Mouse (Mus musculus) MN1 (cell line): ENCODE results near the gene Hist1h2ac.

Experiments used
- DNase-seq: peaks from one replicate; pipeline ENCODE4 v3.0.0-alpha.2; 2016; ENCODE audit warnings: low spot score

Hist1h2ac gene

DNA sequence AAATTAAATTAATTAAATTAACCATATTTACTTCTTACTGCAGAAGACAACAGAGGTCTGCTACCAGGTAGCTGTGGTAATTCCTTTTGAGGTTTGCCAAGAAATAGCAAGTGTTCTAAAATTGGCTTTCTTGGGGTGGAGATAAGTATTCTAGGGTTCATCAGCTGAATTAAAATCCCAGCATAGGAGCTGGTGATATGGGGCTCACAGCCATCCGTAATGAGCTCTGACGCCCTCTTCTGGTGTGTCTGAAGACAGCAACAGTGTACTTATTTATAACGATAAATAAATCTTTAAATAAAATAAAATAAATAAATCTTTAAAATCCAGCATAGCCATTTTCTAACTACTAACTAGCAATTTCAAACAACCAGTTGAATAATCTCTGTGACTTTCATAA is 16.0 kb upstream of the Hist1h2ac start:
- DNase-seq: no peak

DNA sequence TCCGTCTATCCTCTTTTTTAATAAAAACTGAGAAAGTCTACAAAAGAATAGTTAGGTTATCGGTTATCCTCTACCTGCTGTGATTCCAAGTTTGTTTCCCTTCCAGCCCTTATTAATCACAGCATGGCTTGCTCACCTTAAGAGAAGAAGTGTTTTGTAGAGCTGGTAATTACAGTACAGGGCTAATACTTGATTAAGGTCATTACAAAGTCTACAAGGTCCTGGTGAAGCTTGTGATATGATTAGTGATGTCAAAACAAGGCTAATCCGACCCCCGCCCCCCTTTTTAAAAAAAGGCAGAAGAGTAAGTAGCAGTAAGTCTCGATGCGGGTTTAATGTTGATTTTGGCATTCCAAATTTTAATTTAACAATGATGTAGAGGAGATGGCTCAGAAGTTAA is 15.2 kb upstream of the Hist1h2ac start:
- DNase-seq: no peak

DNA sequence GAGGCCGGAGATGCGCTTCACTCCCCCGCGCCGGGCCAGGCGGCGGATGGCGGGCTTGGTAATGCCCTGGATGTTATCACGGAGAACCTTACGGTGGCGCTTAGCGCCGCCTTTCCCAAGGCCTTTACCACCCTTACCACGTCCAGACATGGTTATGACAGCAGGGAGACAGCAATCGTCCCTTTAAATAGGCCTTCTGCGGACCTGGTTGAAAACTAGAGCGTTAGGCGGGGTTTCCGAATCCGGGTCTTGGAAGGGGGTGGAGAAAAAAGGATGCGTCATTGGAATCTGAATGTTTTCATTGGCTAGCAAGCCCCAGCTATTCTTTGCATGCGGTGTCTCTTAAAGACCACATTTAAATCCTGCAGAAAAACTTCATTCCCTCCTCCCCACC is 14.5 kb upstream of the Hist1h2ac start, which contains the start of gene Hist1h4c:
TSS of gene Hist1h4c (minus strand) at position 155 of the 394 bp plus-strand sequence.
- DNase-seq: peak; percentile 97

DNA sequence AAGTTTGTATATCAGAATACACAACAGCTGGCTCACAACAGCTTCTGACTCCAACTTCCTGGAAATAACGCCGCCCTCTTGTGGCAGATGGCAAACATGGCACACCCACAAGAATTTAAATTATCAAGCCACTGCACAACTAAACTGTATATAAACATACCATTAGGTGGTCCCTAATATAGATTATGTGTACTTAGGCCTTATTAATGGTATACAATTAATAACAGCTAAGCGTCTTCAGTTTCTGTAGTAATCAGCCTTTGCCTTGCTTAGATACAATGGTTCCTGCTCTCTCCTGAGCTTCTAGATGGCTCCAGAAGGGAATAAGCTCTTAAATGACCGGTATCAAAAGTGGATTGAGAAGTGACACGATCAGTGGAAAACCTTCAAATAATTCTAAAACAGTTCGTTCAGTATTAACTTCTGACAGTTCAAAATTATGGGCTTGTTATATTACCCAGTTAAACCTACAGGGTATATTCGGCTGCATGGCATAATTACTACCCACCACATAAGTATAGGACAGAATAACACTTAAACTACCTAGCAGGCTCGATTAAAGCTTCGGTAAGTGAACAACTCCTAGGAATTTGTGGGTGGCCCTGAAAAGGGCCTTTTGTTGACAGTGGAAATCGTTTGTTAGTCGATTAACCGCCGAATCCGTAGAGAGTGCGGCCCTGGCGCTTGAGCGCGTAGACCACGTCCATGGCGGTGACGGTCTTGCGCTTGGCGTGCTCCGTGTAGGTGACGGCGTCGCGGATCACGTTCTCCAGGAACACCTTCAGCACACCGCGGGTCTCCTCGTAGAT is 13.9 kb upstream of the Hist1h2ac start:
- peak; percentile 76 for DNase-seq

DNA sequence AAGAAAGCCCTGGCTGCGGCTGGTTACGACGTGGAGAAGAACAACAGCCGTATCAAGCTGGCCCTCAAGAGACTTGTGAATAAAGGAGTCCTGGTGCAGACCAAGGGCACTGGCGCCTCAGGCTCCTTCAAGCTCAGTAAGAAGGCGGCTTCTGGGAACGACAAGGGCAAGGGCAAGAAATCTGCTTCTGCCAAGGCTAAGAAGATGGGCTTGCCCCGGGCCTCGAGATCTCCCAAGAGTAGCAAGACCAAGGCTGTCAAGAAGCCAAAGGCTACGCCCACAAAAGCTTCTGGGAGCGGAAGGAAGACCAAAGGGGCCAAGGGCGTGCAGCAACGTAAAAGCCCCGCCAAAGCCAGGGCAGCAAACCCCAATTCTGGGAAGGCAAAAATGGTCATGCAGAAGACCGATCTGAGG is 12.3 kb upstream of the Hist1h2ac start:
- DNase-seq: no peak

DNA sequence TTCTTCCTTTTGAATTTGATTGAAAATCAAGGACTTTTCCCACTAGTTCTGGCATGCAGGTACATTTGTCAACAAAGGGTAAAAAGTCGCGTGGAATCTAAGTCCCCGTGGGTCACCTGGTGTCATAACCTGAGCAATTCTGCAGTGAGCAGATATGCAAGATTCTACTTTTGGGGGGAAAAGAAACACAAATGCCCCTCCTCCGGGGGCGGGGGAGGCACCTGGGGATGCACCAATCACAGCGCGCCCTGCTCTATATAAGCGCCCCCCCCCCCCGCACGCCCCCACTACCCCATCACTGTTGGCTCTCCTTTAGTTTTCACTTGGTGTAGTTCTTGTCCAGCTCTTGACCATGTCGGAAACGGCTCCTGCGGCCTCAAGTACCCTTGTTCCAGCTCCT is 11.8 kb upstream of the Hist1h2ac start, which contains the start of gene Hist1h1t:
TSS of gene Hist1h1t (plus strand) at position 301 of the 400 bp plus-strand sequence.
- DNase-seq: no peak

DNA sequence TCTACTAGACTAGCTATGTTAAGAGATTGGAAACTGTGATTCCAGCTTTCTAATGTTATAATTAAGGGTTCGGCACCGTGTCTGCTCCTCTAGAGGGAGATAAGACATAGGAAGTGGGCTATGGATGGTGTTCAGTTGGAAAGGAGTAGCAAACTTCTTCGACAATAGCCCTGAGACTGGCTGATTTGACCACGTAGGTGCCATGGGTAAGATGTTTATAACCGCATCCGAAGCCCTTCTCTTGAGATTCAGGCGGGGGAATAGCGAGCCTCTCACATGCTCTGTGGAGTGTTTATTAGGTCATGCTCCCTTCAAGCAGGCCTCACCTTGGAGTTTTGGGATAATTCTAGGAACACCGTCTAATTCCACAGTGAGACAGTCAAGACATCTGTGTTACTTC is 11.2 kb upstream of the Hist1h2ac start:
- no peak for DNase-seq

DNA sequence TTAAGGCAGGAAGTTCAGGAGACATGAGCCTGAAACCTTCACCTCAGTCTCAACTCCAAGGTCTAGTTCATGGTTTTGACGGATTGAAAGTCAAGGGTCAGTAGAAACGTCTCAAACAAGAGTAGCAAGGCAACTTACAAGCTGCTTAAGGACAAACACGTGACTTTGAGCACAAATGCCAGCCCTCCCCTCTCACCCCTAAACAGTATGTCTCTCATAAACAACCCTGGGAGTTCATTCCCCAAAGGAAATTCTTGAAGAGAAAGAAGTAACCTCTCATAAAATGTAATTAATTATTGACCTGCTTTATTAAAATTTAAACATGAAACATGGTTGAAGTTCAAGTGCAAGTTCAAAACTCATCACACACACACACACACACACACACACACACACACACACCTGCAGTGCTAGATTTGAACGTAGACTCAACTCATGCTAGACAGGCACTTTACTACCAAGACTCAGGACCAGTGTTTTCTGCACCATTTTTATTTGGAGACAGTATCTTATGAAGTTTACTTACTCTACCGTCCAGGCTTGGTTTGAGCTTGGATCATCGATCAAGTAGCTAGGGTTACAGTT is 10.2 kb upstream of the Hist1h2ac start:
- no peak for DNase-seq

DNA sequence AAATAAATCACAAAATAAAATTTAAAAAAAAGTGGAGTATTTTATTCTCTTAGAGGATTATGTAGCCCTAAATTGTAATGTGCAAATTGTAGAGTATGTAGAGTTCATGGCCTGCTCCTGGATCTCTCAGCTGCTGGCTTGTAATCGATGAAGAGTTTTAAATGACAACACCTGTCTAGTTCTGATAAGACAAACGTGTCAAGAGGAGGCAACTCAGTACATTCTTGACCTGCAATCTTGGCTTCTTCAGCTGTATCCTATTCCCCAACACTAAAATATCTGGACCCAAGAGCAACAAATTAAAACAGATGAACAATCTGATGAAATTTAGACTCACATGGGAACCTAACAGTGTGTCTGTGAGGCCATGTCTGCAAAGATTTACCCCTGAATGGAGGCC is 5.7 kb upstream of the Hist1h2ac start:
- DNase-seq: no peak

DNA sequence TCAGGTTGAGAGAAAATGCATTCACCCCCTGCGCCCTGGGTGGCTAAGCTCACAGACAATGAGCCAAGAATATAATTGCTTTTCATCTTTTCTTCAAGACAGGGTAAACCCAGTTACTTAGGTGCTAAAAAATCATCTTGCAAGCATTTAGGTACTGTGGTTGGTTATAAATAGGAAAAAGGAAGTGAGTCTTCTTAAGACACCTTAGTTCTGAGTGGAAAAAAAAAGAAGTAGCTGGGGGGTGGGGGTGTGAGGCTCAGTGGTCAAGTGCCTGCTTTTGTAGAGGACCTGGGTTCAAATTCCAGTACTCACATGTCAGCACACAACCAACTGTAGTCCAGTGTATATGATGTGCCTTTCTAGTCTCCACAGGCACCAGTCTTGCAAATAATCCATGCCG is 5.2 kb upstream of the Hist1h2ac start:
- no peak for DNase-seq

DNA sequence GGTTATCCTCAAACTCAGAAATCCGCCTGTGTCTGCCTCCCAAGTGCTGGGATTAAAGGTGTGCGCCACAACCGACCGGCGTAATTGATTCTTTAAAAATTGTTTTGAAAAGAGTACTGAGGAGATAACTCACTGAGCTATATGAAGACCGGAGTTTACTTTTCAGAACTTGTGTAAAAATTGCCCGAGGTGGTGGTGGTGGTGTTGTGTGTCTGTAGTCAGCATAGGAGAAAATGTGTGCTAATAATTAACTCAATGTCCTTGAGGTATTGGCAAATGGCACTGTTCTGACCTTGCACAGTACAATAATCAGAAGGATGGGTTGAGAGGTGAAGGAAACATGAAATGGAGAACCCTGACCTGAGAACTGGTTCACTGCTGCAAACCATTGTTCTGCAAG is 4.2 kb upstream of the Hist1h2ac start:
- DNase-seq: no peak

DNA sequence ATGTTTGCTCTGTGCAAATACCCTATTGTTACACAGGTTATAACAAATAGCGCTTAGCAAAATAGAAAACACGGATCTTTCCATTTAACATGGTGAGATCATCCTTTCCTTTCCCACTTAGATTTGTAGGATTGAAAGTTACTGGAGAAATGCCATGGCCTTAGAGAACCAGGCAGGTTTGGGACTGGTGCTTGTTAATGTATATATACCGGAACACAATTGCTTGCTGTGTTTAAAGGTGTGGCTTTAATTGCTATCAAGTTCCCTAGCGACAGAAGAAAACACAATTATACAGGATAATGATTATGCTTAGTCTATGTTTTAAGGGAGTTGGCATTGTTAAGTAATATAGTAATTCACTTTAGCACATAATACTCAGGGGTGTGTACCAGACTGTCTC is 3.4 kb upstream of the Hist1h2ac start:
- no peak for DNase-seq

DNA sequence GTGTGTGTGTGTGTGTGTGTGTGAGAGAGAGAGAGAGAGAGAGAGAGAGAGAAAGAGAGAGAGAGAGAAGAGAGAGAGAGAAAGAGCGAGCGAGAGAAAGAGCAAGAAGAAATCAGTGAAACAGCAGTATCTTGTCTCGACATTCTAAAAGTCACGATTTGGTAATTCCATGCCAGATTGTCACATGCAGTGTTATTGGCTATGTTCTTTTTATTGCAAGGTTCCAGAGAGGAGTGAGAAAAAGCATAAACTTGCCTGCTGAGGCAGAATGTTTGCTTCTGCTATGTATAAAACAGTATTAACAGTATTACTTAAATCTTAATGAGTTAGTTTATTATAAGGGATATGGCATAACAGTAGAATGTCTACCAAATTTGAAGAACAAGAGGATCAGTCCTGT is 2.2 kb upstream of the Hist1h2ac start:
- DNase-seq: peak; percentile 27

DNA sequence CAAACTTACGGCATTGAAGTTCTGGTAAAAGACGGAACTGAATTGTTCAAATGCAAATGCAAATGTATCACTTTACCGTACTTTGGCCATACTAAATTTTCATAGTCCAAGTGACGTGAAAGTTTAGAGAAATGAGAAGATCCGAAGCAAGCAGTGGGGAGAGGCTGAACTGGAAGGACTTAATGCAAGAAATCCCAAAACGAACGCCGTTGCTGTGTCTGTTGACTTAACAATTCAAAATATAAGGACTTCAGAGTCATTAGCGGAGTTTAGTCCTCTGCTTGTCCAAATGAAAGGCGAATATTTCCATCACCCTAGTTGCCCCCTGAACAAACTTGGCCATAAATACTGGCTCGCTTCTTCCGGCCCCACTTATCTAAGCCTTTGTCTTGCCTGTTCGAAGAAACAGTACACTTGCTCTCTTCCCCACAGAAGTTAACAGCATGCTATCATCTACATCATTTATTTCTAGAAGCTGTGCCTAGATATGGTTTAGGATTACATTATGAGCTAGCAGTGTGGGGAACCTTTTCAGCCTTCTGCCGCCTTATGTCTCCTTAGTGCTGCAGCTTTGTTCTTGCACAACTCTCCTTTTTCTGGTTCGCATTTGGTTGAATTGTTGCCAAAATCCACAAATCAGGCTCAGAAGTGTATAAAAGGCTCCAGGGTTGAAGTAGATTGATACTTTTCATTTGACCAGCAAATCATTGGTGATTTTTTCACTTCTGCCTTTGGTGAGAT is 1.5 kb upstream of the Hist1h2ac start:
- peak; percentile 45 for DNase-seq

DNA sequence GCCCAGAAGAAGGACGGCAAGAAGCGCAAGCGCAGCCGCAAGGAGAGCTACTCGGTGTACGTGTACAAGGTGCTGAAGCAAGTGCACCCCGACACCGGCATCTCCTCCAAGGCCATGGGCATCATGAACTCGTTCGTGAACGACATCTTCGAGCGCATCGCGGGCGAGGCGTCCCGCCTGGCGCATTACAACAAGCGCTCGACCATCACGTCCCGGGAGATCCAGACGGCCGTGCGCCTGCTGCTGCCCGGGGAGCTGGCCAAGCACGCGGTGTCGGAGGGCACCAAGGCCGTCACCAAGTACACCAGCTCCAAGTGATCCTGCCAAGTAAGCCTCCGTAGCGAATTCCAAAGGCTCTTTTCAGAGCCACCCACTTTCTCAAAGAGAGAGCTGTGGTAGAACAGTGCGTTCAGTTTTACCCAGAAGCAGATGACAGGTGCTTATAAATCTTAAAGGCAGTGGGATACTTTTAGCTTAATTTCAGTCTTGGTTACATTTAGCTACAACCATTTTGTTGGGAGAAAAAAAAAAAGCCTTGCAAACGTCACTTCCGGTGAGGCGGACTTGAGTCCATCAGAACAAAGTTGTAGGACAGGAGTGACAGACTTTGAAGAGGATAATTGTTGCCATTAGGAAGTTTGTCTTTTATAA is 672 bp upstream of the Hist1h2ac start:
- peak; percentile 83 for DNase-seq

DNA sequence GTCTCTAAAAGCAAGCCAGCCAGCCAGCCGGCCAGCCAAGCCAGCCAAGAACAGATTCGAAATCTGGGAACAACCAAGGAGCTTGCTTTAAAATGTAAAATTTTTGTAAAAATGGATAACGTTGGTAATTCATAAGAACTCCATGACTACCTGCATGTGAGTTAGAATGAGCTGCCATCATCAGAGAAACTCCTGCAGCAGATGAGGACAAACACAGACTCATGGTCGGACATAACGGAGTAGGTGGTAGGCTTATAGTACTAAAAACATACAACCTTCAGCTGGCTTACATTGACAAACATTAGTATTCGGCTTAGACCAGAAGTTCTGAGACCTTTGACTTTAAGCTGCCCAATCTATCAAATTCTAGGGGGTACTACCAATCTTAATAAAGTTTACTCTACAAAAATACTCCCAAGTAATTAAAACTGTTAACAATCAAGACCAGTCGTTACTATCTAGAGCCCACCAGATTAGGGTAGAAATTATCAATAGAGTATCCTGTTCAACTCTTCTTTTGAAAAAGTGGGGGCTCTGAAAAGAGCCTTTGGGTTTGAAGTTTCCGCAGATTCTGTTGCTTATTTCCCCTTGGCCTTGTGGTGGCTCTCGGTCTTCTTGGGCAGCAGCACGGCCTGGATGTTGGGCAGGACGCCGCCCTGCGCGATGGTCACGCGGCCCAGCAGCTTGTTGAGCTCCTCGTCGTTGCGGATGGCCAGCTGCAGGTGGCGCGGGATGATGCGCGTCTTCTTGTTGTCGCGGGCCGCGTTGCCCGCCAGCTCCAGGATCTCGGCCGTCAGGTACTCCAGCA is 597 bp downstream of the Hist1h2ac start:
- DNase-seq: peak; percentile 41

DNA sequence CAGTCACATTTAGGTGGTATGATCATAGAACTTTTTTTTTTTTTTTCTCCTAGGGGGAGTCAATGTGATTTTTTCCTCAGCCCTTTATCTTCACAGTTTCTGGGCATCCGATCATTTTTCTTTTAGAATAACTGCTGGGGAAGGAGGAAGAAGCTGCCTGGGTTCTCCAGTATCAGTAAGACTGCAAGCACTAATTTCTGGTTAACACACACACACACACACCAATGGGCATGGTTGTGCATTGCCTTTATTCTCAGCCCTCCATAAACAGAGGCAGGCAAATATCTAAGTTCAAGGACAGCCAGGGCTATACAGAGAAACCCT is 1.2 kb downstream of the Hist1h2ac start:
- DNase-seq: no peak

DNA sequence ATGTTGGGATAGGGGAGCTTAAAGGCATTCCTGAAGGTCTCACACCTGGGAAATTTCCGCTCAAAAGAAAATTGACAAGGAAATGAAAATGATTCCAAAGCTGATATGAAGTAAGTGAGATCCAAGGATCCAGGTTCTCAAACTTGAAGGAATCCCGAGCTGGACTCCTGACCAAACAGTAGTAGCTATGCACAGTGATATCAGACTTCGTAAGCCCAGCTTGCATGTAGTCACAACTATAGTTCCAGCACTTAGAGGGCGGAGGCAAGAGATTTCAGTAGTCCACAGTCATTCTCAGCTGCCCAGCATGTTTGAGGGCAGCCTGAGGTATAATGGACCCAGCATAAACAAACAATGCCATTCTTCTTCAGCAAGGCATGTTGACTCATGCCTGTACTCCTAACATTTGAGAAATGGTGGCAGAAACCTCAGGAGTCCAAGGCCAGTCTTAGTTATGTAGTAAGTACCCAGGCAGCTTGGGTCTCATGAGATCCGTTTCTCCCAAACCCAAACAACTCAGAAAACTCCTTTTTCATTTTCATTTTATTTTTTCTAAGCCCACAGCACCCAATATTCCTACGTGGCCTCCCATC is 1.7 kb downstream of the Hist1h2ac start:
- no peak for DNase-seq

DNA sequence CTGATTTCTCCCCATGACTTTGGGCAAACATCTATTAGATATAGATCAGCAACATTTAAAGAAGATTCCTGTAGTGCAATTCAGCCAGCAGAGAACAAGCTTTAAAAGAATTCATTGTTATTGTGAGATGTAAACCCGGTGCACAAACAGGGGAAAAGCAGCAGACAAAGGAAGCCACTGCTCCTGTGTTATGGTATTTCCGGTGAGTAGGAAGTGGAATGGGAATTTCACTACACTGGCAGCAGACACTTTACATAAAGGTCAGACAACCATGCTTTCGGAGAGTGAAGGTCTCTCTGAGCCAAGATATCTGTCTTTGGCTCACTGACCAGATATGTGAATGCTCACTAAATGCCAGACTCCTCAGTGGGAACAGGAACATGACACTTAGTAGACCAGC is 21.2 kb downstream of the Hist1h2ac start:
- DNase-seq: no peak

DNA sequence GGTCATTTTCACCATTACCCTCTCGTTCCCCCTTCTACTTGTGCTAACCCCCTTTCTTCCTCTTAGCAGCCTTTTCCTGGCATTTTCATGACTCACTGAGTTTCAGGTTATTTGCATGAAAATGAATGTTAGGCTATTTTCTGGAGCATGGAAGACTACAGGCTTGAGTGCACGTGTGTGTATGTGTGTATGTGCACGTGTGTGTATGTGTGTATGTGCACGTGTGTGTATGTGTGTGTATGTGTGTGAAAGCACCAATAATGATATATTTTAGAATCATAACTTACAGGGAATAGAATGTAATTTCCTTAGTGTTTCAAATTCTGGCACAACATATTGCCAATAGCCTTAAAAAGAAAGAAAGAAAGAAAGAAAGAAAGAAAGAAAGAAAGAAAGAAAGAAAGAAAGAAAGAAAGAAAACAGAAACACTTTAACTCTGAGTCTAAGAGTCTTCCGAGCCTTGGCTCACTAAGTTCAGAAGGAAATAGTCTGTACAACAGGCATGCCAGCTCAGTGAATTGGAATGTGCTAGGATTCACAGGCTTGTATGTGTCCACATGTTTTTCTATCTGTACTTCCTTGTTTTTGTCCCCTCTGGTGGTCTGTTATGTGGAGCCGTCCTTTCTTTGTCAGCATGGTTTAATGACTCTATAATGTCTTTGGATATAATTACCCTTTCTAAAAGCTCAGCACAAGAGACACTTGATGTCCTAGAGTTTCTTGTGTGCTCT is 23.9 kb downstream of the Hist1h2ac start:
- no peak for DNase-seq
